16 mouse cellular contexts compared by ENCODE assay signal in the genomic region with DNA sequence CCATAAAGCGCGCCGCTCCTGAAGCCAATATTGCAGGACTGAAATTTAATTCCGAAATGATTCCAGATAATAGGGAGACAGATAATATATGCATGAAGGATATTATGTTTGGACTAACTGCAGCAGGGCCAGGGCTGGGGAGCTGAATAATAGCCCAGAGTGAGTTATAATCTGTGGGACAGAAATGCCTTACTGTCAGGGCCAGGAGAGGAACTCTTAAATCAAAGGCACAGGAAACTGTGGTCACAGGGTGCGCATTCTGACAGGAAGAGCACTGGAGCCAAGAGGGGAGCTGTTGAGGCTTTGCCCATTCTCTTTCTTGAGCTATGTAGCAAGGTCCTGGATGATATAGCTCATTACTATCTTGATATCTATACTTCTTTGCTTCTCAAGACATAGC. TPM values are rescaled to one million over a fixed set of nuclear protein-coding genes. Genes with fewer than 3 reads are reported as not detected.
DNase-seq lines count a peak whose midpoint lies in the region; ATAC-seq lines count a peak whose summit lies in the region.
"Had no signal": no experiment of that assay in that cellular context is flagged by ENCODE, and none has a peak within 500 bp of the region (broad histone marks: within the 10 kb centered on the region; RNA-seq: fewer than 3 reads in every experiment).

No protein-coding gene starts in this region.

- no peak overlapping the region for H3K4me3 ChIP-seq in limb, embryonic 12.5 days (replicated peaks)
- H3K4me3 ChIP-seq in limb, embryonic 10.5 days = no peak overlapping the region
- H3K4me3 ChIP-seq in forebrain, embryonic 14.5 days (ENCODE audit: low read depth, low read length) = no peak overlapping the region
- H3K4me3 ChIP-seq: intestine, embryonic 15.5 days; liver, embryonic 12.5 days; megakaryocyte, embryonic 14.5 days had no signal

- no peak overlapping the region for H3K9ac ChIP-seq in limb, embryonic 12.5 days (replicated peaks)
- H3K9ac ChIP-seq in forebrain, embryonic 14.5 days (ENCODE audit: low read length) = no peak overlapping the region
- H3K9ac ChIP-seq: intestine, embryonic 15.5 days; liver, embryonic 12.5 days had no signal

- 61% methylated on average over 5 of the region's 5 CpGs for WGBS in limb, embryonic 12.5 days
- WGBS in limb, embryonic 10.5 days = 83% methylated on average over 5 of the region's 5 CpGs
- 95% methylated on average over 5 of the region's 5 CpGs for WGBS in forebrain, embryonic 14.5 days

- no peak for DNase-seq in limb, embryonic 10.5 days (ENCODE audit: low spot score)
- peak; percentile 20 for DNase-seq in CD4-positive helper T cell, adult 2 months (ENCODE audit: low read depth, low spot score)
- peak; percentile 63 for DNase-seq in kidney, postnatal 10 days
- DNase-seq in heart, postnatal 14 days = no peak
- DNase-seq in forebrain, embryonic 14.5 days (ENCODE audit: low spot score) = no peak
- no peak for DNase-seq in urinary bladder, postnatal 4 days (ENCODE audit: low spot score in 2 of 2)
- DNase-seq: cerebellum, postnatal 36 days; gastrocnemius, postnatal 10 days; heart, postnatal 36 days had no signal

- no peak overlapping the region for H3K4me2 ChIP-seq in limb, embryonic 12.5 days
- no peak overlapping the region for H3K4me2 ChIP-seq in forebrain, embryonic 14.5 days (ENCODE audit: low read length)
- H3K4me2 ChIP-seq: intestine, embryonic 15.5 days; liver, embryonic 12.5 days had no signal

- peaks cover 48% of the 10 kb centered on the region for H3K36me3 ChIP-seq in limb, embryonic 12.5 days
- H3K36me3 ChIP-seq in limb, embryonic 10.5 days = peaks cover 40% of the 10 kb centered on the region
- H3K36me3 ChIP-seq in forebrain, embryonic 14.5 days (ENCODE audit: control insufficient read depth, insufficient read depth, low read length) = peaks cover 15% of the 10 kb centered on the region
- H3K36me3 ChIP-seq: intestine, embryonic 15.5 days had no signal

- no peak for ATAC-seq in limb, embryonic 12.5 days (ENCODE audit: insufficient number of reproducible peaks, insufficient read depth, low FRiP score, low TSS enrichment, low read depth)
- ATAC-seq in granulocyte monocyte progenitor cell, adult 5-6 weeks (replicated peaks; ENCODE audit: poor library complexity, severe bottlenecking) = peak; percentile 53; the same call in 1 of the 2 replicates
- ATAC-seq in forebrain, embryonic 14.5 days = no peak
- ATAC-seq: activated CD4-positive, CD25-positive, alpha-beta regulatory T cell, adult 4 months; intestine, embryonic 15.5 days; liver, embryonic 12.5 days had no signal

- no peaks in the 10 kb centered on the region for H3K27me3 ChIP-seq in limb, embryonic 12.5 days
- no peaks in the 10 kb centered on the region for H3K27me3 ChIP-seq in limb, embryonic 10.5 days (ENCODE audit: low read depth, poor library complexity, severe bottlenecking)
- no peaks in the 10 kb centered on the region for H3K27me3 ChIP-seq in forebrain, embryonic 14.5 days (replicated peaks; ENCODE audit: control insufficient read depth, insufficient read depth, low read length)
- H3K27me3 ChIP-seq: CH12.LX; intestine, embryonic 15.5 days; liver, embryonic 12.5 days had no signal

- intact Hi-C loops in heart, postnatal 14 days (cut with DNase I) = no loop called here

- peak overlapping the region; percentile 30; the same call in 1 of the 2 replicates for H3K27ac ChIP-seq in limb, embryonic 12.5 days
- no peak overlapping the region for H3K27ac ChIP-seq in limb, embryonic 10.5 days
- H3K27ac ChIP-seq in forebrain, embryonic 14.5 days (ENCODE audit: low read depth, low read length) = no peak overlapping the region
- H3K27ac ChIP-seq: intestine, embryonic 15.5 days; liver, embryonic 12.5 days had no signal

- H3K9me3 ChIP-seq in limb, embryonic 12.5 days = no peaks in the 10 kb centered on the region
- H3K9me3 ChIP-seq in limb, embryonic 10.5 days (replicated peaks) = no peaks in the 10 kb centered on the region
- no peaks in the 10 kb centered on the region for H3K9me3 ChIP-seq in forebrain, embryonic 14.5 days (replicated peaks; ENCODE audit: control insufficient read depth, low read length)
- H3K9me3 ChIP-seq: intestine, embryonic 15.5 days; liver, embryonic 12.5 days; megakaryocyte, embryonic 14.5 days had no signal

- peaks cover 30% of the 10 kb centered on the region for H3K4me1 ChIP-seq in limb, embryonic 12.5 days (replicated peaks)
- peaks cover 61% of the 10 kb centered on the region for H3K4me1 ChIP-seq in limb, embryonic 10.5 days
- no peaks in the 10 kb centered on the region for H3K4me1 ChIP-seq in forebrain, embryonic 14.5 days (ENCODE audit: control insufficient read depth, insufficient read depth, low read length)

RNA-seq across cellular contexts. Expression of a gene that starts 57.4 kb away (rescaled TPM):
- polyA plus RNA-seq in limb, embryonic 12.5 days (2016; fragmentation: Nextera tagmentation; extraction: Ambion mirVana) = 87.0 and 87.5 TPM in 2 replicates
- polyA plus RNA-seq in limb, embryonic 10.5 days (2016; fragmentation: Nextera tagmentation; extraction: Ambion mirVana) = 89.7 and 92.2 TPM in 2 replicates
- 32.0 and 32.8 TPM in 2 replicates for total RNA-seq in granulocyte monocyte progenitor cell, adult 5-6 weeks (2014; fragmentation: Nextera tagmentation)
- 26.2 and 27.8 TPM in 2 replicates for total RNA-seq in granulocyte monocyte progenitor cell, adult 5-6 weeks (2017)
- total RNA-seq in heart, postnatal 14 days (2021) = 10 to 100 TPM; 16.6 to 19.2 TPM
- 94.9 and 97.6 TPM in 2 replicates for polyA plus RNA-seq in forebrain, embryonic 14.5 days (2014; fragmentation: Nextera tagmentation; extraction: Ambion mirVana)

Comparison
In these comparisons a context has a peak if more than half of its experiments do, and no peak if none do; other contexts are left out.
1. DNase-seq: peak in CD4-positive helper T cell, adult 2 months (single experiment) and kidney, postnatal 10 days (single experiment); none in limb, embryonic 10.5 days (single experiment), heart, postnatal 14 days (0 of 2), forebrain, embryonic 14.5 days (single experiment) and urinary bladder, postnatal 4 days (0 of 2).